Mouse (Mus musculus) lung, postnatal 25 days (tissue): ENCODE results near the gene Eif4g2.

Experiments
- DNase-seq: peaks from one replicate; pipeline ENCODE4 v3.0.0; 2022; ENCODE audit warnings: low spot score

Eif4g2 gene

GRCm38 (mm10) chr7:111082822-111083732, at the start of gene Eif4g2:
Gene Eif4g2 (minus strand): TSS chr7:111083030.
- DNase-seq, result peak; percentile 99

- peak; percentile 14 for DNase-seq
These were observed 49.8 kb upstream of the Eif4g2 start for GRCm38 (mm10) chr7:111132596-111132995.

GRCm38 (mm10) chr7:111126636-111127395, 44.0 kb upstream of the Eif4g2 start:
- DNase-seq, result no peak

GRCm38 (mm10) chr7:111123761-111124546, 41.1 kb upstream of the Eif4g2 start:
- DNase-seq, result peak; percentile 35

DNA sequence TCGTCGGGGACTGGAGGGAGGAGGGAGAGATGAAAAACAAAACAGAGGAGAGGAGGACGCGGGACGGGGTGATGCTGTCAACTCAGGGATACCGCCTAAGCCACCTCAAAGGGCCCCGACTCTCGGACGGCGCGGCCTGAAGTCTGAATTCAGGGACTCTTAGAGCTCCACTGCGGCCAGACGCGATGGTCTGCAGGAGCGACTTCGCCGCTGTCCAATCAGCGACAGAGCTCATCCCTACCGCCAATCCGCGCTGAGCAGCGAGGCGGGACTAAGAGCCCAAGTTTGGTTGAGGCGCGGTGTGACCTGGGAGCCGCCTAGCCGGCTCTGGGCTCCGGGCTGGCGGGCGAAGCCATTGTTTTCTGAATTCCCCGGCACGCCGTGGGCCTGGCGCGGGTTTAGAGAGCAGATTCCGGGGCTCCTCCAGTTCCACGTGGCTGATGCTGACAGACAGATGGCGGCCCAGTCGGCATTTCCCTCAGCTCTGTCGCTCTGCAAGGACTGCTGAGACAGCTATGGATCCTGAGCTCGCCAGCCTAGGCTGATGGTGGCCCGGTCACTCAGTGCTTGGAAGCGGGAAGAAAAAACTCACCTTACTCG, 39.8 kb upstream of the Eif4g2 start:
- peak; percentile 98 for DNase-seq

GRCm38 (mm10) chr7:111122084-111122530, 39.3 kb upstream of the Eif4g2 start:
- peak; percentile 69 for DNase-seq

DNA sequence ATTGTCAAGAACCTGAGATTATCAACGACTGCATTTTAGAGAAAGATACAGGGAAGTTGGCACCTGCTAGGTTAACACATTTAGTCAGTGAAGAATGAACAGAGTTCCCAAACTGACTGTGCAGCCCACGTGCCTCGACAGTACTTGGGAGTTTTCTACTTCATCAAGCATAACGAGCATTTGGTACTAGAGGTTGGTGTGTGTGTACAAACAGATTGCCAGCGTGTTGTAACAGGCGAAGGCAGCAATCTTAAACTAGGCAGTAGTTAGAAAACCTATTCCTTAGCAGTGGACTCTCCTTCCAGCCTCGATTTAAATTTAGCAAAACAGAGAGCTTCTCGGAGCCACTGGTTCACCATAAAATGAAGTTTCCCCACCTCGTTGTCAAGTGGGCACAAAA, 38.7 kb upstream of the Eif4g2 start:
- DNase-seq, result no peak

GRCm38 (mm10) chr7:111109561-111109960, 26.7 kb upstream of the Eif4g2 start:
- DNase-seq, result no peak

DNA sequence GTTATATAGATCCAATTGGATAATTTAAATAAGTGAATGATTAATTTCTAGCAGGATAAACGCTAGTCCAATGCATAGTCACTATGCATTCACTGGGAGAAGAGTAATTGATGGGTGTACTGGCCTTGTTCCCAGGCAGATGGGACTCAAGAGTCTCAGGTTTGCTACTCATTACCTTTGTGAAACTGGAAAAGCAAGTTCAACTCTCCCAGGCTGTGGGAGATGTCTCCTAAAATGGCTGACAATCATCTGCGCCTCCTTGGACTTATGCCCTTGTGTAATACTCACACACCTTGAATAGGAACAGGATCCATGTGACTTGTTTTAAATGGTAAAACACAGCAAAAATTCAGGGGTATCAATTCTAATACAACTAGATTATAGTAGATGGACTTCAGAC, 26.3 kb upstream of the Eif4g2 start:
- no peak for DNase-seq

DNA sequence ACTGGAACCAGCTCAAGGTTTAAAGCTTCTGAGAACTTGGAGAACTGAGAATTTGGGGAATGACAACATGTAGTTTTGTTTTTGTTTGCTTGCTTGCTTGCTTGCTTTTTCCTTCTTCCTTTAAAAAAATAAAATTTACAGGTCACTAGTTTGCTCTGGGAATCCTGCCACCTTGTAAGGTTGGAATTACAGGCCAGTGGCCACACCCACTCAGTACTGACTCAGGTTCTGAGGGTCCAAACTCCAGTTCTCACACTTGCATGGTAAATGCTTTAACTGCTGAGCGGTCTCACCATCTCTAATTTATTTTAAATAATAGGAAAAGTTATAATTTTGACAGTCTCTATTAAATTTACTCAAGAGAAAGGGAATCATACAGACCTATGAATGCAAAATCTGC, 15.4 kb upstream of the Eif4g2 start:
- DNase-seq, result no peak

GRCm38 (mm10) chr7:111095169-111095568, 12.3 kb upstream of the Eif4g2 start:
- DNase-seq, result peak; percentile 6

GRCm38 (mm10) chr7:111085153-111085552, 2.3 kb upstream of the Eif4g2 start:
- DNase-seq, result no peak

- no peak for DNase-seq
These were observed 1.6 kb upstream of the Eif4g2 start for GRCm38 (mm10) chr7:111084443-111084842.

GRCm38 (mm10) chr7:111083733-111084120, 897 bp upstream of the Eif4g2 start:
- no peak for DNase-seq

DNA sequence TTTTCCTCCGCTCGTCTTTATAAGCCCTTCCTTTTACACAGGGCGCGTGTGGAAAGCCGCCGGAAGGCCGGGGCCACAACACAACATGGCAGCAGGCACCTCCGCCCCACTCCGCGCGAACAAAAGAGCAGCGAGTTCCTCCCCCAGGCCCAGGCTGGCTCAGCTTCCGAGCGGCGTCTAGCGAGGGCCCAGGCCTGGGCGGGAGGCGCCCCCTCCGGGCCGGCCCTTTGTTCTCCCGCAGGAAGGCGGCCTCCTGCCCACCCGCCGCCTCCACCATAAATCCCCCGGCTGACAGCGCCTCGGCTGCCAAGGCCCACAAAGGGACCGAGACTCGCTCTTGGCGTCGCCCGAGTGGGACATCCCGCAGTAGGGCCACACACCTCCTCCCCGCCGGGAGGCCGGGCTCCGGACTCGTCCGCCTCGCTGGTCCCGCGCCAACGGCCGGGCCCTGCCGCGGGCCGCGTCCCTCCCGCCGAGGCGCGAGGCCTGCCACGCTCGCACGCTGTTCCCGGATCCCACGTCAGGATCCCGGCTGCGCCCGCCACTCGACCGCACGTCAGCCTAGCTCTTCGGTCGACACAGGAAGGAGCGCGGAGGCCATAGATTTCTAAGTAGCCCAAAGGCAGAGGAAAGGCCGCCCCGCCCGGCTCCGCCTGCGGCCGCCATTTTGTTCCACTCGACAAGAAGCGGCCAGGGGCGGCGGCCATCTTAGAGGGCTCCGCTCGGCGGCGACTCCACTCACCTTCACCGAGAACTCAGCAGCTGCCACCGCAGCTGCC, 598 bp downstream of the Eif4g2 start:
- peak; percentile 83 for DNase-seq

DNA sequence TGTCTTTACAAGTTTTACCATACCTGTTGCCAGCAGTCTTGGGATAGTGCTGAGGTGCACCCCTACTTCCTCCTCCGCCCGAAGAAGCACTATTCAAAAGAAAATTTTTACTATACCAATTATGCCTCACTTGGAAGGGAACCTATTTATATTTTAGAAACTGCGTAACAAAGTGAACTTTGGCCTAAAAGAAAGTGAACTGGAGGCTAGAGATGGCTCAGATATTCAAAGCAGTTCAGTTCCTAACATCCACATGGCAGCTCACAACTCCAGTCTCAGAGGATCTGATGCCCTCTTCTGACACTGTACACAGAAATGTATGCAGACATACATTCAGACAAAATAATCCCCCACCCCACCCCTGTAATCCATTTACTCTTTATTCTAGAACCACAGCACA, 2.0 kb downstream of the Eif4g2 start:
- DNase-seq, result no peak

GRCm38 (mm10) chr7:111080026-111080425, 2.8 kb downstream of the Eif4g2 start:
- no peak for DNase-seq

DNA sequence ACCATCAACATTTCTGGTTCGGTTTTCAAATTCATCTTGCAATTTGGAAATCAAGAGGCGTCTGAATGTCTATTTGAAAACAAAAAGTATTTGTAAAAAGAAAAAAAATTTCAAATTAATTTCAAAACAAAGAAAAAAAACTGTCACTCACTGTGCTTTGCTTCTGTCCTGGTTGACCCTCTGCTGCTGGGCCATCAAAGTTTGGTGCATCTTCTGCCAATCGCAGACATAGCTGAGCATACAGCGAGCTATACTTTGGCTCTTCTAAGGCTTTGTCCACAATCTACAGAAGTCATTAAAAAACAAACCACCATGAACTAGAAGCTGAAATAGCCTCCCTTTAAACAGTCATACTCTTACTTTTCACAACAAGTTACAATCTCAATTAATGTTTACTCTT, 4.6 kb downstream of the Eif4g2 start:
- DNase-seq, result no peak

- DNase-seq, result no peak
These were observed 7.5 kb downstream of the Eif4g2 start for GRCm38 (mm10) chr7:111075288-111075687.

- DNase-seq, result no peak
These were observed 10.4 kb downstream of the Eif4g2 start for GRCm38 (mm10) chr7:111072410-111072809.

- DNase-seq, result no peak
These were observed 12.7 kb downstream of the Eif4g2 start for GRCm38 (mm10) chr7:111070167-111070496.
